Mouse (Mus musculus): ENCODE results near the gene Tamm41. TPM values are rescaled to one million over a fixed set of nuclear protein-coding genes. Genes with fewer than 3 reads are reported as not detected.
A peak's percentile ranks its signal among the peaks of the same experiment; 100 is the strongest.

Gene Tamm41
- polyA plus RNA-seq, 1 experiment from 2014 or later: 66.6 TPM

- Histone ChIP-seq H3K9me3 (ENCODE audit: control insufficient read depth, low read length) (no peaks in the 10 kb centered on the region), H3K4me2 (replicated peaks; ENCODE audit: low read depth, low read length) (no peak overlapping the region), H3K27me3 (ENCODE audit: control insufficient read depth, insufficient read depth, low read length) (no peaks in the 10 kb centered on the region), H3K27ac (ENCODE audit: low read depth, low read length) (no peak overlapping the region), H3K4me1 (replicated peaks; ENCODE audit: control insufficient read depth, insufficient read depth, low read length) (no peaks in the 10 kb centered on the region), H3K36me3 (ENCODE audit: control insufficient read depth, insufficient read depth, low read length) (no peaks in the 10 kb centered on the region), H3K9ac (ENCODE audit: low read depth, low read length) (no peak overlapping the region), H3K4me3 (ENCODE audit: low read depth, low read length) (no peak overlapping the region)
- DNase-seq (ENCODE audit: low spot score) (no peak), ATAC-seq (ENCODE audit: low FRiP score) (no peak)
- WGBS: 37% methylated on average over 2 of the region's 2 CpGs
Measured at GRCm38 (mm10) chr6:115056699-115057098, 19.0 kb upstream of the Tamm41 start.

DNA sequence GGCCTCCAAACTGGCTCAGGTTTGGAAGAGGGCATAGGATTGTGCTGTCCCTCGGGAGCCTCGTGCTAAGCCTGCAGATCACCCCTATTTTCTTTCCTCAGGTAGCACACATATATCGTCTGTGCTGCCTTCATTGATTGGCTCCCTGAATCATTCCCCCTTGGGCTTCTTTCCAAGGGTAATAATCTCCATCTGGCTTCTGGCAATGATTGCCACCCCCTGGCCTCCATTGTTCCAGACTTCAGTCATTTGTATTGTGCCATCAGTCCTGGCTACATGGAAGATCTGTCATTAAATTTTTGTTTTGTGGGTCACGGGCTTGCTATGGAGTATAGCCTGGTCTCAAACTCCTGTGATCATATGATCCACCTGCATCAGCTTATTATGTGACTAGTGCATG is 17.8 kb upstream of the Tamm41 start:
- Histone ChIP-seq H3K27me3 (ENCODE audit: control insufficient read depth, insufficient read depth, low read length) (no peaks in the 10 kb centered on the region), H3K36me3 (ENCODE audit: control insufficient read depth, insufficient read depth, low read length) (no peaks in the 10 kb centered on the region)
- 80% methylated on average over 4 of the region's 4 CpGs for whole genome bisulfite sequencing

DNA sequence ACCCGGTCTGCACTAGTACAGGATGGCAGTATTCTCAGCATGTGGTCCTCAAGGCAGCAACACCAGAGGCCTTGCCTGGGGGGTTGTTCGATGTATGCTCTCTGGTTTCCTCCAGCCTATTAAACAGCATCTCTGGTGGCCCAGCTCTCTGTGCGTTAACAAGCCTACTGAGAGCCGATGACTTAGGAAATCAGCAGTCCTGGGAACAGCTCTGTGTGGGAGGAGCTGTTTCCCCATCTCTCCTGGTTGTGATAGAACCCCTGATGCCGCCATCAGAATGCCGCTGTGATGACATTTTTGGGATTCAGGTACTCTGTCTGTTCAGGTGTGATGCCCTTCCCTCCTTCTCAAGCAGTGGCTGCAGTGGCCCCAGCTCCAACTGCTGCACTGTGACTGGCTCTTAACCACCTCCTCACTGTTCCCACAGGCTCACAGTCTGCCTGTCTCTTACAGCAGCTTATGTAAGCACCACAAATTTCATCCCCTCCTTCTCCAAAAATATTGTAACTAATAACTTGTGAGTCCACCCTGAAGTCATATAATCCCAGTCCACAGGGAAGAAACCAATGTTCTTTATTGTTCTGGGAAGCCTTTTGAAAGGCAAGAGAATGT is 14.0 kb upstream of the Tamm41 start:
- Histone ChIP-seq H3K9ac (ENCODE audit: low read depth, low read length) (no peak overlapping the region), H3K36me3 (ENCODE audit: control insufficient read depth, insufficient read depth, low read length) (no peaks in the 10 kb centered on the region), H3K27ac (ENCODE audit: low read depth, low read length) (no peak overlapping the region), H3K9me3 (ENCODE audit: control insufficient read depth, low read length) (no peaks in the 10 kb centered on the region), H3K4me3 (ENCODE audit: low read depth, low read length) (no peak overlapping the region), H3K4me1 (replicated peaks; ENCODE audit: control insufficient read depth, insufficient read depth, low read length) (no peaks in the 10 kb centered on the region), H3K27me3 (ENCODE audit: control insufficient read depth, insufficient read depth, low read length) (no peaks in the 10 kb centered on the region), H3K4me2 (replicated peaks; ENCODE audit: low read depth, low read length) (no peak overlapping the region)
- no peak for ATAC-seq (ENCODE audit: low FRiP score)
- WGBS: 79% methylated on average over 6 of the region's 6 CpGs
- DNase-seq (ENCODE audit: low spot score): no peak

More for the DNA sequence above, 17.8 kb upstream of the Tamm41 start:
- Histone ChIP-seq H3K9me3 (ENCODE audit: control insufficient read depth, low read length) (no peaks in the 10 kb centered on the region), H3K27ac (ENCODE audit: low read depth, low read length) (no peak overlapping the region), H3K4me1 (replicated peaks; ENCODE audit: control insufficient read depth, insufficient read depth, low read length) (no peaks in the 10 kb centered on the region), H3K4me2 (replicated peaks; ENCODE audit: low read depth, low read length) (no peak overlapping the region), H3K9ac (ENCODE audit: low read depth, low read length) (no peak overlapping the region), H3K4me3 (ENCODE audit: low read depth, low read length) (no peak overlapping the region)
- ATAC-seq (ENCODE audit: low FRiP score) (no peak), DNase-seq (ENCODE audit: low spot score) (no peak)

GRCm38 (mm10) chr6:115049015-115049414 is 11.3 kb upstream of the Tamm41 start:
- no peaks in the 10 kb centered on the region for H3K9me3 ChIP-seq (ENCODE audit: control insufficient read depth, low read length)
- H3K4me3 ChIP-seq (ENCODE audit: low read depth, low read length): no peak overlapping the region
- H3K27ac ChIP-seq (ENCODE audit: low read depth, low read length): no peak overlapping the region
- H3K9ac ChIP-seq (ENCODE audit: low read depth, low read length): no peak overlapping the region
- ATAC-seq (ENCODE audit: low FRiP score) (no peak), DNase-seq (ENCODE audit: low spot score) (peak; percentile 73)
- no peaks in the 10 kb centered on the region for H3K4me1 ChIP-seq (replicated peaks; ENCODE audit: control insufficient read depth, insufficient read depth, low read length)
- H3K27me3 ChIP-seq (ENCODE audit: control insufficient read depth, insufficient read depth, low read length): no peaks in the 10 kb centered on the region
- WGBS: 31% methylated on average over 4 of the region's 4 CpGs
- no peak overlapping the region for H3K4me2 ChIP-seq (replicated peaks; ENCODE audit: low read depth, low read length)
- H3K36me3 ChIP-seq (ENCODE audit: control insufficient read depth, insufficient read depth, low read length): no peaks in the 10 kb centered on the region

GRCm38 (mm10) chr6:115047816-115048215 is 10.1 kb upstream of the Tamm41 start:
- Histone ChIP-seq H3K4me2 (replicated peaks; ENCODE audit: low read depth, low read length) (no peak overlapping the region), H3K27ac (ENCODE audit: low read depth, low read length) (no peak overlapping the region), H3K36me3 (ENCODE audit: control insufficient read depth, insufficient read depth, low read length) (no peaks in the 10 kb centered on the region), H3K4me3 (ENCODE audit: low read depth, low read length) (no peak overlapping the region), H3K9ac (ENCODE audit: low read depth, low read length) (no peak overlapping the region), H3K9me3 (ENCODE audit: control insufficient read depth, low read length) (no peaks in the 10 kb centered on the region), H3K4me1 (replicated peaks; ENCODE audit: control insufficient read depth, insufficient read depth, low read length) (no peaks in the 10 kb centered on the region), H3K27me3 (ENCODE audit: control insufficient read depth, insufficient read depth, low read length) (no peaks in the 10 kb centered on the region)
- 74% methylated on average over 1 of the region's 2 CpGs for WGBS
- no peak for ATAC-seq (ENCODE audit: low FRiP score)
- DNase-seq (ENCODE audit: low spot score): no peak

GRCm38 (mm10) chr6:115046064-115046463 is 8.4 kb upstream of the Tamm41 start:
- Histone ChIP-seq H3K36me3 (ENCODE audit: control insufficient read depth, insufficient read depth, low read length) (no peaks in the 10 kb centered on the region), H3K27me3 (ENCODE audit: control insufficient read depth, insufficient read depth, low read length) (no peaks in the 10 kb centered on the region), H3K9ac (ENCODE audit: low read depth, low read length) (no peak overlapping the region), H3K9me3 (ENCODE audit: control insufficient read depth, low read length) (no peaks in the 10 kb centered on the region), H3K4me3 (ENCODE audit: low read depth, low read length) (no peak overlapping the region), H3K4me1 (replicated peaks; ENCODE audit: control insufficient read depth, insufficient read depth, low read length) (no peaks in the 10 kb centered on the region), H3K27ac (ENCODE audit: low read depth, low read length) (no peak overlapping the region), H3K4me2 (replicated peaks; ENCODE audit: low read depth, low read length) (no peak overlapping the region)
- DNase-seq (ENCODE audit: low spot score) (no peak), ATAC-seq (ENCODE audit: low FRiP score) (no peak)
- WGBS: 76% methylated on average over 1 of the region's 1 CpGs

- H3K36me3 ChIP-seq (ENCODE audit: control insufficient read depth, insufficient read depth, low read length): no peaks in the 10 kb centered on the region
- no peaks in the 10 kb centered on the region for H3K9me3 ChIP-seq (ENCODE audit: control insufficient read depth, low read length)
- no peak overlapping the region for H3K9ac ChIP-seq (ENCODE audit: low read depth, low read length)
- H3K4me3 ChIP-seq (ENCODE audit: low read depth, low read length): no peak overlapping the region
- ATAC-seq (ENCODE audit: low FRiP score): no peak
- no peaks in the 10 kb centered on the region for H3K4me1 ChIP-seq (replicated peaks; ENCODE audit: control insufficient read depth, insufficient read depth, low read length)
- WGBS: 47% methylated on average over 1 of the region's 1 CpGs
- no peak overlapping the region for H3K27ac ChIP-seq (ENCODE audit: low read depth, low read length)
- H3K4me2 ChIP-seq (replicated peaks; ENCODE audit: low read depth, low read length): no peak overlapping the region
- no peaks in the 10 kb centered on the region for H3K27me3 ChIP-seq (ENCODE audit: control insufficient read depth, insufficient read depth, low read length)
- peak; percentile 17 for DNase-seq (ENCODE audit: low spot score)
Measured at GRCm38 (mm10) chr6:115044709-115045108, 7.0 kb upstream of the Tamm41 start.

- Histone ChIP-seq H3K36me3 (ENCODE audit: control insufficient read depth, insufficient read depth, low read length) (no peaks in the 10 kb centered on the region), H3K4me3 (ENCODE audit: low read depth, low read length) (no peak overlapping the region), H3K9ac (ENCODE audit: low read depth, low read length) (no peak overlapping the region), H3K27ac (ENCODE audit: low read depth, low read length) (no peak overlapping the region), H3K9me3 (ENCODE audit: control insufficient read depth, low read length) (no peaks in the 10 kb centered on the region), H3K4me2 (replicated peaks; ENCODE audit: low read depth, low read length) (no peak overlapping the region), H3K27me3 (ENCODE audit: control insufficient read depth, insufficient read depth, low read length) (no peaks in the 10 kb centered on the region), H3K4me1 (replicated peaks; ENCODE audit: control insufficient read depth, insufficient read depth, low read length) (no peaks in the 10 kb centered on the region)
- ATAC-seq (ENCODE audit: low FRiP score) (no peak), DNase-seq (ENCODE audit: low spot score) (no peak)
- 81% methylated on average over 14 of the region's 14 CpGs for WGBS
Measured at GRCm38 (mm10) chr6:115043657-115044500, 6.2 kb upstream of the Tamm41 start.

- no peak overlapping the region for H3K9ac ChIP-seq (ENCODE audit: low read depth, low read length)
- no peaks in the 10 kb centered on the region for H3K9me3 ChIP-seq (ENCODE audit: control insufficient read depth, low read length)
- no peak for ATAC-seq (ENCODE audit: low FRiP score)
- H3K4me1 ChIP-seq (replicated peaks; ENCODE audit: control insufficient read depth, insufficient read depth, low read length): no peaks in the 10 kb centered on the region
- H3K27ac ChIP-seq (ENCODE audit: low read depth, low read length): no peak overlapping the region
- H3K36me3 ChIP-seq (ENCODE audit: control insufficient read depth, insufficient read depth, low read length): no peaks in the 10 kb centered on the region
- no peak overlapping the region for H3K4me3 ChIP-seq (ENCODE audit: low read depth, low read length)
- no peaks in the 10 kb centered on the region for H3K27me3 ChIP-seq (ENCODE audit: control insufficient read depth, insufficient read depth, low read length)
- WGBS: 78% methylated on average over 10 of the region's 10 CpGs
- no peak for DNase-seq (ENCODE audit: low spot score)
- H3K4me2 ChIP-seq (replicated peaks; ENCODE audit: low read depth, low read length): no peak overlapping the region
Measured at GRCm38 (mm10) chr6:115042609-115043008, 4.9 kb upstream of the Tamm41 start.

All from hindbrain, embryonic 11.5 days (tissue).